Mouse (Mus musculus): ENCODE measurements at regions not wholly inside any gene's neighbourhood (a gene's known extent, or its start where the extent isn't known, plus 50 kb on each side); places are given as distances from the start of the nearest gene placed in this dataset.

GRCm38 (mm10) chr16:21369569-21370512 is 53.1 kb upstream of the Vps8 start:
- Histone ChIP-seq H3K4me3 (ENCODE audit: insufficient read depth, low read length) (no peak overlapping the region), H3K27ac (ENCODE audit: insufficient read depth, low read length) (no peak overlapping the region), H3K4me1 (ENCODE audit: control insufficient read depth, insufficient read depth, low read length) (no peaks in the 10 kb centered on the region)
- TF ChIP-seq CTCF (IDR thresholded peaks at IDR 0.05; ENCODE audit: borderline replicate concordance, insufficient read depth, low read length), result no peak
